ENCODE assay signal across 8 mouse cellular contexts in the genomic region with DNA sequence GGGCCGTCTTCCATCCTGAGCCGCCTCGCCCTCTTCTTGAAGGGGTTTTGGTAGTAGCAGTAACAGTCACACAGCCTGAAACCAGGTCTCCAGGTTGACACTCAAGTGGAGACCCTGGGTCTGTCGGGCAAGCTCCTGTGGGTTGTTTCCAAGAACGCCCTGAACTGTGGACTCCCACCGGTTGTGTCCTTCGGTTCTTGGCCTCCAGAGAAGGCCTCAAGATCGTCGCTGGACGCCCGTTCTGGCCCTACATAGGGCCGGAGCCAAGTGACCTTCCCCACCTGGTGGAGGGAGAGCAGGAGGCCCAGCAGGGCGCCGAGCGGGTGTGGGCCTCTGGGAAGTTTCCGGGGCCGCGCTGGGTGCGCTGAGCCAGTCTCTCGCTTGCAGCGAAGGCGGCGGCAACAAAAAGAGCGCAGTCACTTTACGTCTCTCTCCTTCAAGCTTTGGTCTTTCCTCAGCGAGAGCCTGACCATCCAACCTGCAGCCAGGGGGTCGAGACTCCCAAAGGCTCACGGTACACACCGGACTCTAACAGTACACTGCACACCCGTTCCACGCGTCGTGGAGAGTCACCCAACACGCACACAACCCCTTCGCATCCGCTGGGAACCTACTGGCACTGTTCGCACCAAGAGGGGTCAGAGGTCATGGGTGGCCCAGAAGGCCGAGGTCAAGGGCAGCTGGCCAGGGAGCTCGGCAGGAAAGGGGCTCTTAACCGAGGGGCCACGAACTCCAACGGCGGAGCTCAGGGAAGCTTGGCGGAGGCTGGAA. TPM values are rescaled to one million over a fixed set of nuclear protein-coding genes. Genes with fewer than 3 reads are reported as not detected.
DNase-seq lines count a peak whose midpoint lies in the region; ATAC-seq and TF ChIP-seq lines count a peak whose summit lies in the region.

No protein-coding gene starts in this region.

- no peak for TF ChIP-seq CTCF in lung, postnatal 0 days (IDR thresholded peaks at IDR 0.05)

- peaks cover 27% of the 10 kb centered on the region for H3K27me3 ChIP-seq in embryonic facial prominence, embryonic 11.5 days (ENCODE audit: control insufficient read depth, insufficient read depth, low read length)
- H3K27me3 ChIP-seq in hindbrain, embryonic 13.5 days: peaks cover 96% of the 10 kb centered on the region
- peaks cover 49% of the 10 kb centered on the region for H3K27me3 ChIP-seq in lung, postnatal 0 days (replicated peaks; ENCODE audit: insufficient read depth, low read length)

- H3K4me3 ChIP-seq in embryonic facial prominence, embryonic 11.5 days (ENCODE audit: low read depth, low read length): peak overlapping the region; percentile 79
- H3K4me3 ChIP-seq in hindbrain, embryonic 13.5 days: peak overlapping the region; percentile 51
- peak overlapping the region; percentile 79 for H3K4me3 ChIP-seq in lung, postnatal 0 days (ENCODE audit: low read depth, low read length)

- H3K4me2 ChIP-seq in embryonic facial prominence, embryonic 11.5 days (ENCODE audit: low read depth, low read length): peak overlapping the region; percentile 96
- peak overlapping the region; percentile 61 for H3K4me2 ChIP-seq in hindbrain, embryonic 13.5 days
- H3K4me2 ChIP-seq in lung, postnatal 0 days (replicated peaks; ENCODE audit: low read depth, low read length): peak overlapping the region; percentile 97

- H3K9ac ChIP-seq in embryonic facial prominence, embryonic 11.5 days (replicated peaks; ENCODE audit: low read length): peak overlapping the region; percentile 94
- H3K9ac ChIP-seq in hindbrain, embryonic 13.5 days: peak overlapping the region; percentile 77
- peak overlapping the region; percentile 68 for H3K9ac ChIP-seq in lung, postnatal 0 days (replicated peaks; ENCODE audit: low read depth)

- TF ChIP-seq EP300 in lung, postnatal 0 days (IDR thresholded peaks at IDR 0.05): no peak

- DNase-seq in adrenal gland, adult 2 months: peak; percentile 18
- DNase-seq in adrenal gland, adult 8-10 months: no peak
- DNase-seq in embryonic facial prominence, embryonic 11.5 days (ENCODE audit: low spot score): no peak
- DNase-seq in lung, postnatal 0 days (ENCODE audit: low spot score): no peak
- no peak for DNase-seq in cerebellum, adult 9-10 months
- no peak for DNase-seq in left cerebral cortex, postnatal 4 days
- DNase-seq in cerebellum, adult 18-20 months: no peak

- peaks cover 8% of the 10 kb centered on the region for H3K4me1 ChIP-seq in embryonic facial prominence, embryonic 11.5 days (ENCODE audit: control insufficient read depth, insufficient read depth, low read length)
- peaks cover 39% of the 10 kb centered on the region for H3K4me1 ChIP-seq in hindbrain, embryonic 13.5 days (replicated peaks)
- 0 out of 2 replicates have a peak, but pooled peaks cover 2% of the 10 kb centered on the region for H3K4me1 ChIP-seq in lung, postnatal 0 days (ENCODE audit: insufficient read depth, low read depth, low read length)

- peak overlapping the region; percentile 97 for H3K27ac ChIP-seq in embryonic facial prominence, embryonic 11.5 days (replicated peaks; ENCODE audit: low read depth, low read length)
- peak overlapping the region; percentile 88 for H3K27ac ChIP-seq in hindbrain, embryonic 13.5 days
- peak overlapping the region; percentile 95 for H3K27ac ChIP-seq in lung, postnatal 0 days (ENCODE audit: low read length)

- no peaks in the 10 kb centered on the region for H3K9me3 ChIP-seq in embryonic facial prominence, embryonic 11.5 days (replicated peaks; ENCODE audit: control insufficient read depth, low read length)
- H3K9me3 ChIP-seq in hindbrain, embryonic 13.5 days: no peaks in the 10 kb centered on the region
- H3K9me3 ChIP-seq in lung, postnatal 0 days (ENCODE audit: low read length): no peaks in the 10 kb centered on the region

- WGBS in embryonic facial prominence, embryonic 11.5 days: 6% methylated on average over 44 of the region's 44 CpGs
- 6% methylated on average over 44 of the region's 44 CpGs for WGBS in hindbrain, embryonic 13.5 days
- 14% methylated on average over 44 of the region's 44 CpGs for WGBS in lung, postnatal 0 days

- no peak for ATAC-seq in embryonic facial prominence, embryonic 11.5 days (replicated peaks; ENCODE audit: insufficient number of reproducible peaks, low FRiP score, low TSS enrichment, low read depth)
- no peak for ATAC-seq in hindbrain, embryonic 13.5 days (ENCODE audit: low FRiP score)
- no peak for ATAC-seq in lung, postnatal 0 days

- intact Hi-C loops in left cerebral cortex, postnatal 4 days (cut with DNase I): loop anchor here (5.0 kb wide), 2 partner anchors 77 to 302 kb away; no protein-coding TSS in a partner anchor

- H3K36me3 ChIP-seq in embryonic facial prominence, embryonic 11.5 days (replicated peaks; ENCODE audit: control insufficient read depth, insufficient read depth, low read depth, low read length): no peaks in the 10 kb centered on the region
- H3K36me3 ChIP-seq in hindbrain, embryonic 13.5 days: no peaks in the 10 kb centered on the region
- no peaks in the 10 kb centered on the region for H3K36me3 ChIP-seq in lung, postnatal 0 days (ENCODE audit: insufficient read depth, low read length)

RNA-seq across cellular contexts. Expression of a gene that starts 2.0 kb away (rescaled TPM):
- total RNA-seq in adrenal gland, adult 2 months (2021): 10 to 100 TPM in 1 of 2 experiments, 1 to 10 TPM in 1; 5.4 to 10.6 TPM
- polyA plus RNA-seq in adrenal gland, adult 2 months (2012; rRNA removed): 5.6 and 7.2 TPM in 2 replicates
- 1 to 10 TPM; 2.9 to 5.5 (median 3.8) TPM for total RNA-seq in adrenal gland, adult 8-10 months (2022)
- 22.3 and 28.3 TPM in 2 replicates for polyA plus RNA-seq in embryonic facial prominence, embryonic 11.5 days (2014; fragmentation: Nextera tagmentation; extraction: Ambion mirVana)
- polyA plus RNA-seq in hindbrain, embryonic 13.5 days (2015; fragmentation: Nextera tagmentation; extraction: Ambion mirVana): 16.1 and 17.2 TPM in 2 replicates
- polyA plus RNA-seq in lung, postnatal 0 days (2015; fragmentation: Nextera tagmentation; extraction: Ambion mirVana): 15.2 and 19.2 TPM in 2 replicates
- 1 to 10 TPM; 9.1 to 9.9 TPM for total RNA-seq in left cerebral cortex, postnatal 4 days (2021)

RNA-seq across cellular contexts. Expression of a gene that starts 33.0 kb away (rescaled TPM):
- not detected for total RNA-seq in adrenal gland, adult 2 months (2021)
- polyA plus RNA-seq in adrenal gland, adult 2 months (2012; rRNA removed): not detected in 2 replicates
- not detected for total RNA-seq in adrenal gland, adult 8-10 months (2022)
- polyA plus RNA-seq in embryonic facial prominence, embryonic 11.5 days (2014; fragmentation: Nextera tagmentation; extraction: Ambion mirVana): not detected in 2 replicates
- not detected in 2 replicates for polyA plus RNA-seq in hindbrain, embryonic 13.5 days (2015; fragmentation: Nextera tagmentation; extraction: Ambion mirVana)
- polyA plus RNA-seq in lung, postnatal 0 days (2015; fragmentation: Nextera tagmentation; extraction: Ambion mirVana): not detected in 2 replicates
- total RNA-seq in left cerebral cortex, postnatal 4 days (2021): not detected
